Mouse (Mus musculus) forebrain, embryonic 16.5 days (tissue): Measurements from ENCODE around the gene Crisp2. TPM values are rescaled to one million over a fixed set of nuclear protein-coding genes. Genes with fewer than 3 reads are reported as not detected.

Experiments
- ATAC-seq: fragments of 200-750 bp; cut with Nextera tagmentation; 2 replicates; pipeline ENCODE4 v1.8.0; 2017; ENCODE audit warnings: mild to moderate bottlenecking, moderate library complexity
- H3K27ac ChIP-seq: fragments of 300-500 bp; sonication (generic); 2 replicates; pipeline ENCODE4 v1.5.1; 2014; ENCODE audit warnings: low read length, control low read depth
- H3K27me3 ChIP-seq: fragments of 300-500 bp; sonication (generic); replicated peaks from 2 replicates; pipeline ENCODE4 v1.6.1; 2014; ENCODE audit warnings: low read length; ENCODE audit not compliant: control insufficient read depth, insufficient read depth
- H3K36me3 ChIP-seq: fragments of 300-500 bp; sonication (generic); 2 replicates; pipeline ENCODE4 v1.6.1; 2014; ENCODE audit not compliant: control insufficient read depth, insufficient read depth
- H3K4me1 ChIP-seq: fragments of 300-500 bp; sonication (generic); replicated peaks from 2 replicates; pipeline ENCODE4 v1.6.1; 2014; ENCODE audit warnings: low read length; ENCODE audit not compliant: control insufficient read depth, insufficient read depth
- H3K4me2 ChIP-seq: fragments of 300-500 bp; sonication (generic); 2 replicates; pipeline ENCODE4 v1.6.1; 2014; ENCODE audit warnings: mild to moderate bottlenecking, low read length, control low read depth
- H3K4me3 ChIP-seq: fragments of 300-500 bp; sonication (generic); replicated peaks from 2 replicates; pipeline ENCODE4 v1.5.1; 2014; ENCODE audit warnings: mild to moderate bottlenecking, low read length, control low read depth
- H3K9ac ChIP-seq: fragments of 300-500 bp; sonication (generic); replicated peaks from 2 replicates; pipeline ENCODE4 v1.6.1; 2014; ENCODE audit warnings: low read depth, low read length, control low read depth
- H3K9me3 ChIP-seq: fragments of 300-500 bp; sonication (generic); 2 replicates; pipeline ENCODE4 v1.6.1; 2016; ENCODE audit warnings: low read length; ENCODE audit not compliant: control insufficient read depth
- WGBS: fragments of 180-500 bp; shearing (Covaris S2); extraction: QIAGEN DNeasy Blood & Tissue Kit; methylation state at CpG from one replicate; pipeline ENCODE4 v1.1.7; 2014; 5-methylcytosine and 5-hydroxymethylcytosine counted together
- polyA plus RNA-seq: library from polyadenylated mRNA; unstranded; fragments of >200 nt; fragmentation: Nextera tagmentation; extraction: Ambion mirVana; gene quantifications from 2 replicates; pipeline ENCODE4 v1.2.1, GENCODE M21; 2015

Gene Crisp2
- polyA plus RNA-seq, 1 experiment from 2014 or later: not detected

DNA sequence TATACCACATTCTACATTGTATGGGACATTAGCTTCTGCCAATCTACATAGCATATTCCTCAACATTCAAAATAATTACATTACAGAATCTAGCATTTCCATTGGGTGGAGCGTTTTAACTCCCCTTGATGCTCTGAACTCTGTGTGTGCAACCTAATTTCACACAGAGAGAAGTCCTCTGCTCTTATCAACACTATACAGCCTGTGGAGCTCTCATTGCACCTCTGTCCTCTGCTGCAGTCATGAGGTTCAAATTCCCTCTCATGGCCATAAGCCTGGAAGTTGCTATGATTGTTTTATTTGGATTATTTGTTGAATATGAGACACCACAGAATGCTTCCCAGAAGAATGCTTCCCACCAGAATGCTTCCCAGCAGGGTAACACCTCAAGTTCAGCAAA, 4.1 kb upstream of the Crisp2 start, which contains the start of gene Rhag:
Gene Rhag, plus strand, starts transcription at position 193 of the 400 bp plus-strand sequence.
- WGBS: 76% methylated on average over 1 of the region's 1 CpGs
- Histone ChIP-seq H3K4me2 (no peak within 1 kb of the TSS), H3K27me3 (no peaks in the 10 kb centered on the region), H3K4me3 (no peak within 1 kb of the TSS), H3K9ac (no peak within 1 kb of the TSS), H3K36me3 (no peaks in the 10 kb centered on the region), H3K4me1 (no peaks in the 10 kb centered on the region), H3K9me3 (no peaks in the 10 kb centered on the region), H3K27ac (no peak within 1 kb of the TSS)
- ATAC-seq: no peak

DNA sequence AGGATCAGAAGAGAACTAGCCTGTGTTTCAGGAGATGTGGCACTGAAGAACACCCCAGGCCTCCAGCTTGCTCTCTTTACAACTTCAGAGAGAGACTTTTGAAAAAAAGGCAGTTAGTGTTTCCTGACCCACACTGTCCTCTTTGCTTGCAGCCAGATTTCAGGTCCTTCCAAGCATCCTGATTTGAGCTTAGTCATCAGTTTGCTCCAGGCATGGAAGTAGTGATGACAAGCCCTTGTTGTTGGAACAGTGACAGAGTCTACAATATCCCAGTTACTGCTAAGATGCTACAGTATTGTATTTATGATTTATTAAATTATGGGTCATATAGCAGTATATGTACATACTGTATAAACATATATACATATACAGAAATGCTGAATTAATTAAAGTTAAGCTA, 1.3 kb upstream of the Crisp2 start:
- H3K9me3 ChIP-seq: no peaks in the 10 kb centered on the region
- ATAC-seq: no peak
- H3K4me2 ChIP-seq: no peak overlapping the region
- H3K4me3 ChIP-seq: no peak overlapping the region
- no peak overlapping the region for H3K9ac ChIP-seq
- H3K27ac ChIP-seq: no peak overlapping the region
- no peaks in the 10 kb centered on the region for H3K4me1 ChIP-seq
- H3K27me3 ChIP-seq: no peaks in the 10 kb centered on the region
- no peaks in the 10 kb centered on the region for H3K36me3 ChIP-seq

DNA sequence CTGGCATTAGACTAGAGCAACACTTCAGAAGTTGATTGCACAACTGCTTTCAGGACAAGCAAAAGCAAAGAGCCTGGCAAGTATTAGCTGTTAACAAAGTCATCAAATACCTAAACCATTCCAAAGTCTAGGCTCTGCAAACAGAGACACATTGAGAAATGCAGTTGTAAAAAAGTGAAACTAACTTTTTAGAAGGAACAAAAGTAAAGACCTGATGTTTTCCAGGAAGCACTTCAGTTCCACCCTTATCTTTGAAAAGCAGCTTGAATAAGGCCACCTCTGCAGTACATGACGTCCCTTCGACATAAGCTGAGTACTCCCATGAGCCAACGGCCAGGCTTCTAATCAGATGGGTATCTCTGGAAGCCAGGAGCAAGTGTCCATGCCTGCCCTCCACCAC, 253 bp downstream of the Crisp2 start:
- no peaks in the 10 kb centered on the region for H3K9me3 ChIP-seq
- no peaks in the 10 kb centered on the region for H3K36me3 ChIP-seq
- 68% methylated on average over 3 of the region's 3 CpGs for WGBS
- no peaks in the 10 kb centered on the region for H3K4me1 ChIP-seq
- no peaks in the 10 kb centered on the region for H3K27me3 ChIP-seq
- H3K27ac ChIP-seq: no peak overlapping the region
- H3K4me3 ChIP-seq: no peak overlapping the region
- no peak overlapping the region for H3K4me2 ChIP-seq
- no peak overlapping the region for H3K9ac ChIP-seq
- no peak for ATAC-seq

DNA sequence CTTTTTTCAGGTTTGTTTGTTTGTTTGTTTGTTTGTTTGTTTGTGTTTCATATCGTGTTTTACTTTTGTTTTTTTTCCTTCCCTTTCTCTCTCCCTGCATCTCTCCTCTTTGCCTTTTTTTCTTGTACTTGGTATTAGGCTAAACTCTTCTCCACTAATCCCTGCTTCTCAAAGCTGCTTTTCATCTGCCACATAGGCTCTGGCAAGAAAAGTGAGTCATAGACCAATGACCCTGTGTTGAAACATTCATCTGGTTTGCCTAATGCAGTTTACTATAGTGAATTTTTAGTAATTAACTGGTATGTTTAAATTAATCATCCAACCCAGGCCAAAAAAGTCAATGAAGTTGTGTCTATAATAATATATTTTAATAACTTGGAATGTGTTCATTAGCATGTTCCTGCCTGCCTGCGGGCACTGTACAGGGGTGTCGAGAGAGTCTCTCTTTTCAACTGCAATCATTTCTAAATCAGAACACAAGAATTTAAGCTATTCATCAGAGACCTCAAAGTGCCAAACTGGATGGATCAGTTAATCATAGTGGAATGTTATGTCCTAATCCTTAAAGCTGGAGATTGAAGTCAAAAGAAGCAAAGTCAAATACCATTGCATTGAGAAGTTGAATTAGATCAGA, 4.0 kb downstream of the Crisp2 start:
- Histone ChIP-seq H3K27me3 (no peaks in the 10 kb centered on the region), H3K9me3 (no peaks in the 10 kb centered on the region), H3K4me2 (no peak overlapping the region), H3K9ac (no peak overlapping the region), H3K36me3 (no peaks in the 10 kb centered on the region), H3K4me1 (no peaks in the 10 kb centered on the region), H3K4me3 (no peak overlapping the region), H3K27ac (no peak overlapping the region)
- WGBS: 88% methylated on average over 3 of the region's 3 CpGs
- ATAC-seq: no peak

DNA sequence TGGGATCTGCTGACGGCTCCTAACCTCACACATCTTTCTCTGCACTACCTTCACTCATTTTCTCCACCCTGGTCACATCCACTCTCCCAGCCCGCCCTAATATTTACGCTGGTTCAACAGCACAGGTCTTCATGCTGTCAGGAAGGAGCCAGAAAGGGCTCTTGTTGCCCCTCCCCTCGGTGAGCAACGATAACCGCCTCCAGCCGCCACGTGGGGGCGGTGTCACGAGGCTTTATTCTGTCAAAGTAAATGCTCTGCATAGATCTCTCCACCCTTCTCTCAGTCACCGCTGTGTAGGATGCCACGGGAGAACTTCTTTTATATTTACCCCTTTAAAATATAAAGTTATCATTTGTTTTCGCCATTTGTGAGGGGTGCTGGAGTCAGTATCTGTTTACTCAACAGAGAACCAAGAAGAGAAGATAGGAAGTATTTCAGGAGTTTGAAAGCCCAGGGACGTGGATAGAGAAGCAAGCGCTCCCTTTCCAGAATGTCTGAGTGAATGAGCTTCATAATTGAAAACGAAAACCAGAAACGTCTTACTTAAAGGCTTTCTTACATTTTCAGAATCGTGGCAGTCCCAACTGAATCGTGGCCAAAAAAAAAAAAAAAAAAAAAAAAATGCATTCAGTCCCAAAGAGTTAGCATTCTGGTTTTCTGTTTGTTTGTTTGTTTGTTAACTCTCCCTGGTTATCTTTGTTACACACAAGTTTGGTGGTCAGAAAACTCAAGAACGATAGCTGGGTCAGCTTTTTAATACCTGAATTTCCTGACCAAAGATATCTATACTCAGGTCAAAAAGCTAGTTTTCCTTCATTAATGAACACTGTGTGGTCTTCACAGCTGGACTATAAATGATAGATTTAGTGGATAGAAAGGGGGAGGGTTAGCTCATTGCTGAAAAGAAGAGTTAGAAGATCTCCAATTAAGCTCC, 12.6 kb downstream of the Crisp2 start:
- Histone ChIP-seq H3K27ac (no peak overlapping the region), H3K9ac (no peak overlapping the region), H3K9me3 (no peaks in the 10 kb centered on the region), H3K36me3 (no peaks in the 10 kb centered on the region), H3K27me3 (no peaks in the 10 kb centered on the region), H3K4me2 (no peak overlapping the region), H3K4me3 (no peak overlapping the region), H3K4me1 (no peaks in the 10 kb centered on the region)
- WGBS: 68% methylated on average over 20 of the region's 20 CpGs
- no peak for ATAC-seq

DNA sequence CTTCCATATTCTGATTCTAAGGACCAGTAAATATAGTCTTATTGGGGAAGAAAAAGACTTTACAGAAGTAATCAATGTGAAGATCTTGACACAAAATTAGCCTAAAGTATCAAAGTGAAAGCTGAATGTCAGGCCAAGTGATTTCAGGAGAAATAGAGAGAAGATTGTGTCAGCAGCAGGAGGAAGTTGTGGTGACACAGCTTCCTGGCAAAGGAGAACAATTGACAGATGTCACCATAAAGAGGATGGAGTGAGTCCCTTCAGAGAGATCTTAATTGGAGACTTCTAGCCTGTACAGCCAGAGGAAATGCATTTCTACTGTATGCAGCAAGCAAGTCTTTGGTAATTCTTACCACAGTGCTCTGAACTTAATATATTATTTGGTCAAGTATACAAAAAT, 16.9 kb downstream of the Crisp2 start:
- no peak overlapping the region for H3K4me3 ChIP-seq
- no peak for ATAC-seq
- no peaks in the 10 kb centered on the region for H3K4me1 ChIP-seq
- no peak overlapping the region for H3K27ac ChIP-seq
- H3K36me3 ChIP-seq: no peaks in the 10 kb centered on the region
- no peaks in the 10 kb centered on the region for H3K27me3 ChIP-seq
- H3K9me3 ChIP-seq: no peaks in the 10 kb centered on the region
- H3K9ac ChIP-seq: no peak overlapping the region
- H3K4me2 ChIP-seq: no peak overlapping the region

DNA sequence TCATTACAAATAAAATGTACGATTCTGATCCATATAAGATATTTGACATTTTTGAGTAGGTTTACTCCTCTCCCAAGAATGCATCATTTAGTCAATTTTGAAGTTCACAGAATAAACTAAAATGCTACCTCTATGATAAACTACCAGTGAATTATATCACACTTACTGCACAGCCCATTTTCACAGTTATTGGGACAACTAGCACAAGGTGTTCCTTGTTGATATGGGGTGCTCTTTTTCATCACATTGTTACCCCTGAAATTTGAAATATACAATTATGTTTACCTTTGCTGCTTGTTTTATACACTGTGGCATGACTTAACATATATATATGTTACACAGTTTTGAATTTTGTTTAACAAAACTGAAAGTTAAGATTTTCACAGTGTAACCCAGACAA, 39.7 kb downstream of the Crisp2 start:
- no peak overlapping the region for H3K27ac ChIP-seq

DNA sequence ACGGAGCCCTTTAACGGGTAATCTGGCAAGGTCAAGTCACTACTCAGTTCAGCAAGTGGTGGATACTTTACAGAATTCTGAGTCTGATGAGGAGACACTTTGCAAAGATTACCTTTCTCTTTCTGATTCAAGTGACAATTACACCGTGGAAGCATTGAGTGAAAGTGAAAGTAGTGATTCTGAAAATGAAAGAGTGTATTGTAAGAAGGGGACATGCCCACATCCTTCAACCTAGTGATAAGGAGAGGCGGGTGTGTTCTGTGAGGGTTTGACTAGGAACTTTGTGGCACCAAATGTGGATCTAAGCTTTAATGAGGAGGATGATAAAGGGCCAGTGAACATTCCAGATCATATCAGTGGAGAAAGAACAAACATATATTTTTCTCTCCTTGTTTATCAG, 43.1 kb downstream of the Crisp2 start:
- Histone ChIP-seq H3K27me3 (no peaks in the 10 kb centered on the region), H3K4me3 (no peak overlapping the region), H3K4me1 (no peaks in the 10 kb centered on the region), H3K36me3 (no peaks in the 10 kb centered on the region), H3K9ac (no peak overlapping the region), H3K27ac (no peak overlapping the region), H3K4me2 (no peak overlapping the region), H3K9me3 (no peaks in the 10 kb centered on the region)
- ATAC-seq: no peak
- 80% methylated on average over 4 of the region's 4 CpGs for WGBS

More for the DNA sequence above, 39.7 kb downstream of the Crisp2 start:
- no peaks in the 10 kb centered on the region for H3K4me1 ChIP-seq
- no peak for ATAC-seq
- 94% methylated on average over 1 of the region's 1 CpGs for WGBS
- H3K4me2 ChIP-seq: no peak overlapping the region
- no peaks in the 10 kb centered on the region for H3K27me3 ChIP-seq
- H3K9me3 ChIP-seq: no peaks in the 10 kb centered on the region
- no peak overlapping the region for H3K9ac ChIP-seq
- no peak overlapping the region for H3K4me3 ChIP-seq
- H3K36me3 ChIP-seq: no peaks in the 10 kb centered on the region

DNA sequence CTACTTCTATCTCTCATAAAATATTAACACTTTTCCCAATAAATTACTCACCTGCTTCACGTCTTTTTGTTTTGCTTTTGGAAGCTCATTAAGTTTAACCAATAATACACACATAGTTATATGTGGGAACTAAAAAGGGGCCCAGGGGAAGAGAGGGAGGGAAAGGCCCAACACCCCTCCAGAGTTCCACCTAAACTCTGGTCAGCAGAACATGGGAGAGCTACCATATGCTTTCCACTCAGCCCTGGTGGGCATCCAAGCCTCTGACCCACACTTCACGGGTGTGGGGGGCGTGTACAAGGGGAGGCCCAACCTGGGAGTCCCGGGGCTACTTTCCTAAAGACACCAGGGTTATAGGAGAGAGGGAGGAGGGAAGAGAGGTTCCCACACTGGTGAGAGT, 75.1 kb downstream of the Crisp2 start:
- H3K4me2 ChIP-seq: no peak overlapping the region
- H3K36me3 ChIP-seq: no peaks in the 10 kb centered on the region
- no peaks in the 10 kb centered on the region for H3K9me3 ChIP-seq
- 72% methylated on average over 4 of the region's 4 CpGs for WGBS
- no peaks in the 10 kb centered on the region for H3K27me3 ChIP-seq
- ATAC-seq: no peak
- H3K27ac ChIP-seq: no peak overlapping the region
- H3K4me1 ChIP-seq: no peaks in the 10 kb centered on the region
- H3K4me3 ChIP-seq: no peak overlapping the region
- no peak overlapping the region for H3K9ac ChIP-seq
